Mouse (Mus musculus): ENCODE results near the gene Awat2. TPM values are rescaled to one million over a fixed set of nuclear protein-coding genes. Genes with fewer than 3 reads are reported as not detected.
A peak's percentile ranks its signal among the peaks of the same experiment; 100 is the strongest.

Gene Awat2
- polyA plus RNA-seq, 1 experiment from 2014 or later, result not detected

DNA sequence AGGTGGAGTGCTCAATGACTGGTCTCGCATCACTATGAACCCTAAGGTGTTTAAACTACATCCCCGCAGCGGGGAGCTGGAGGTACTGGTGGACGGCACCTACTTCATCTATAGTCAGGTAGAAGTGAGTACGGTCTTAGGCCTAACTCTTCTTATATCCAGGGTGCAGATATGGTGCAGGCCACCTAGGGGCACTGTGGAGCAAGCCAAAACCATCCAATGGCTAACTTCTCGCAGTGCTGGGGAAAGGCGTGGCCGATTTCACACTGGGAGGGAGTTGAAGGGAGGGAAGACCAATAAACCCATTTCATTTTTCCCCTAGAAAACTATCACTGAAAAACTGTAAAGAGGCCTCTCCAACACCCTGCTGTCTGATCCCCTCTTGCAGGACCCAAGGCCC is 47.5 kb downstream of the Awat2 start:
- 85% methylated on average over 8 of the region's 8 CpGs for WGBS
- no peak overlapping the region for H3K27ac ChIP-seq (replicated peaks)
- H3K36me3 ChIP-seq, result no peaks in the 10 kb centered on the region
- H3K4me1 ChIP-seq, result no peaks in the 10 kb centered on the region
- H3K9me3 ChIP-seq, result no peaks in the 10 kb centered on the region
- H3K27me3 ChIP-seq (replicated peaks), result peaks cover 16% of the 10 kb centered on the region
- H3K9ac ChIP-seq, result no peak overlapping the region
- H3K4me2 ChIP-seq, result no peak overlapping the region
- no peak overlapping the region for H3K4me3 ChIP-seq
- no peak for ATAC-seq (ENCODE audit: extremely low read depth, insufficient number of reproducible peaks, low FRiP score, low TSS enrichment)

DNA sequence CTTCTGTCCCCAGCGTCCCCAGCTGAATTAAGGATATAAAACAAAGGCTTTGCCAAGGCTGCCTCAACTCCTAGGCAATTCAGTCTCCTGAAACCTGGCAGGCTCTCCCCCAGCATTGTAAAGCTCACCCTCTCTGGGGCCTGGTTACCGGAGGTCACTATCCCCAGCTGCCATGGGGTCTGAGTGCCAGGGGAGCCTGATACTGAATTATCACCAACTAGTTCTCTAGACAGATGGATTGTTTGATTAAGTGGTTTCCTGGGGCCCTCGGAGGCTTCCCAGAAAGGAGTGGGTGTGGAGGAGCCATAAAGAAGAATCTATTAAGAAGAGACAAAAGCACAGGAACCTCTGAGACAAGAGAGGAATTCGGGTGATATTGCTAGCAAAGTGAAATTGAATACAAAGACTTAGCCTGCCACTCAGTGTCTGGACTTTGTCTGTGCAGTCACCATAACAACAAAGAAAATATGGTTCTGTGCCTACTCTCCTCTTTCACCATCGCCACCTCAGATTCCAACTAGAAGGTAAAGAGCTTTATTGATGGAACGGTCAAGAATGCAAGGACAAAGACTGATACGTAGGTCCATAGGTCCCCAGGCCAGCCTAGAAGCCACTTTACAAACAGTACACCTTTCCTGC is 48.2 kb downstream of the Awat2 start:
- Histone ChIP-seq H3K27me3 (replicated peaks) (peaks cover 16% of the 10 kb centered on the region), H3K36me3 (no peaks in the 10 kb centered on the region), H3K27ac (replicated peaks) (no peak overlapping the region), H3K9ac (no peak overlapping the region), H3K4me2 (no peak overlapping the region), H3K4me1 (no peaks in the 10 kb centered on the region), H3K4me3 (no peak overlapping the region), H3K9me3 (no peaks in the 10 kb centered on the region)
- WGBS, result 68% methylated on average over 7 of the region's 7 CpGs
- no peak for ATAC-seq (ENCODE audit: extremely low read depth, insufficient number of reproducible peaks, low FRiP score, low TSS enrichment)

DNA sequence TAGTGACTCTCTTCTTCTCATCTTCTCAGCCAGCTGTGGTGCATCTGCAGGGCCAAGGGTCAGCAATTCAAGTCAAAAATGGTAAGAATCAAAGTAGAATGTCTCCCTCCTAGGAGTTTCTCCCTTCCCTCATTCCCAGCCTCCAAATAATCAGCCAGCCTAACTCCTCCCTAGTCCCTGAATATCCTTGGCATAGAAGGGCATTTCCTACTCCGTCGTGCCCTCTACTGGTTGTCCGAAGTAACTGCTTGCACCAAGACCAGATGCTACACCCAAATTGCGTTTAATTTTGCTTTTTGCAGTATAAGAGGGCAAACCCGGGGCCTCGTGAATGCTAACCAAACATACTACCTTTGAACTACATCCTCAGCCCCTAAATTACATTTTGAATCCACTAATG is 50.2 kb downstream of the Awat2 start:
- H3K9me3 ChIP-seq, result 0 out of 2 replicates have a peak, but pooled peaks cover 5% of the 10 kb centered on the region
- no peak overlapping the region for H3K27ac ChIP-seq (replicated peaks)
- H3K36me3 ChIP-seq, result no peaks in the 10 kb centered on the region
- H3K4me3 ChIP-seq, result no peak overlapping the region
- H3K4me1 ChIP-seq, result no peaks in the 10 kb centered on the region
- no peak overlapping the region for H3K9ac ChIP-seq
- 17% methylated on average over 6 of the region's 6 CpGs for whole genome bisulfite sequencing
- ATAC-seq (ENCODE audit: extremely low read depth, insufficient number of reproducible peaks, low FRiP score, low TSS enrichment), result no peak
- H3K27me3 ChIP-seq (replicated peaks), result peaks cover 16% of the 10 kb centered on the region
- H3K4me2 ChIP-seq, result no peak overlapping the region

DNA sequence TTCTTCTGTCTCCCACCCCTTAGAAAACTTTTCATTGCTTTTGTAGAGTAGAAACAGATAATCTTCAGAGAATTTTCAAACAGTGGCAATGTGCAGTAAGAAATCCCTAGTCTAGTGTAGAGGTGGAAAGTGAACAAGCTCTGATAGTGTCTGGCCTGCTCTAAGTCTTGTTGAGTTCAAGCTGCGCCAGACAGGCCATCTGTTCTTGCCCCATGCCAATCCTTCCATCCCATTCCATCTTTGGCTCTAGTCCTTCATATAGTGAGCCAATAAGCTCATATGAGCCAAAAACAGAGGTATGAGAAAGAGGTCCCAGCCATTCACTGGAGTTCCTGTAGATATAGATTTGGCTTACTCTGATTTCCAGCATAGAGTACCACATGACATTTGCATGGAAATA is 52.6 kb downstream of the Awat2 start:
- Histone ChIP-seq H3K4me1 (no peaks in the 10 kb centered on the region), H3K36me3 (no peaks in the 10 kb centered on the region), H3K9me3 (0 out of 2 replicates have a peak, but pooled peaks cover 7% of the 10 kb centered on the region), H3K4me2 (no peak overlapping the region), H3K27ac (replicated peaks) (no peak overlapping the region), H3K27me3 (replicated peaks) (peaks cover 16% of the 10 kb centered on the region), H3K9ac (no peak overlapping the region), H3K4me3 (no peak overlapping the region)
- WGBS, result 71% methylated on average over 1 of the region's 1 CpGs
- ATAC-seq (ENCODE audit: extremely low read depth, insufficient number of reproducible peaks, low FRiP score, low TSS enrichment), result no peak

DNA sequence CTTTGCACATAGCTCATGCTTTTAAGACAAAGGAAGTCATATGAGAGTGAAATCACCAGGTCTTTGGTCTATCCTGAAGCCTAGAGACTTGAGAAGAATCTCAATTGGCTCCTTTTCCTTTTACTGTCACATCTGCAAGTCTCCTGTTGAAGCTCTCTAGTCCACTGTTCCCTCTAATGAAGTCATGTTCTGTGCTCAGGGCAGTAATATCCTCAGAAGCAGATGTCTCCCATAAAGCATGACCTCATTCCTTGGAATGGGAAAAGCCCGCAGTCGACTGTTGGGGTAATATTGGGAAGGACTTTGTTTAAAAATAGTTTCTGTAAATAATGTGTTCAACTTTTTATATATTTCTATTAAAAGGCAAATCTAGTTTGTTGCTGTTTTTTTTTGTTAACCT is 85.5 kb downstream of the Awat2 start:
- no peak for ATAC-seq (ENCODE audit: extremely low read depth, insufficient number of reproducible peaks, low FRiP score, low TSS enrichment)
- no peak overlapping the region for H3K9ac ChIP-seq
- H3K36me3 ChIP-seq, result no peaks in the 10 kb centered on the region
- WGBS, result 79% methylated on average over 2 of the region's 2 CpGs
- no peak overlapping the region for H3K4me3 ChIP-seq
- no peaks in the 10 kb centered on the region for H3K9me3 ChIP-seq
- H3K4me2 ChIP-seq, result no peak overlapping the region
- 0 out of 2 replicates have a peak, but pooled peaks cover 5% of the 10 kb centered on the region for H3K27me3 ChIP-seq (replicated peaks)
- no peaks in the 10 kb centered on the region for H3K4me1 ChIP-seq
- no peak overlapping the region for H3K27ac ChIP-seq (replicated peaks)

MicroRNA genes within 50 kb of the gene (microRNA counts, 519-probe panel; counts per million panel counts)
- 3,480 counts per million, percentile 70 among the panel's probes with 10 or more counts for microRNA mmu-miR-676

Small RNAs within 50 kb of the gene (microRNA-seq; reads per million reads assigned to microRNA genes)
- 640 reads per million, percentile 76 among the genes with 10 or more reads in this experiment for gene Mir676

Other genes with a start within 250 kb of the Awat2 start
- gene Otud6a, start 13.7 kb downstream of the Awat2 start, polyA plus RNA-seq (2015; fragmentation: Nextera tagmentation; extraction: Ambion mirVana), result not detected in 2 replicates
- gene Igbp1, start 51.6 kb upstream of the Awat2 start, polyA plus RNA-seq (2015; fragmentation: Nextera tagmentation; extraction: Ambion mirVana), result 25.4 and 27.3 TPM in 2 replicates
- not detected in 2 replicates for gene Dgat2l6, start 82.1 kb upstream of the Awat2 start, polyA plus RNA-seq (2015; fragmentation: Nextera tagmentation; extraction: Ambion mirVana)
- gene Awat1, start 129.5 kb upstream of the Awat2 start, polyA plus RNA-seq (2015; fragmentation: Nextera tagmentation; extraction: Ambion mirVana), result not detected in 2 replicates
- not detected in 2 replicates for gene P2ry4, start 152.2 kb upstream of the Awat2 start, polyA plus RNA-seq (2015; fragmentation: Nextera tagmentation; extraction: Ambion mirVana)
- gene Arr3, start 162.8 kb upstream of the Awat2 start, polyA plus RNA-seq (2015; fragmentation: Nextera tagmentation; extraction: Ambion mirVana), result 0.70 and 2.0 TPM in 2 replicates
- gene Kif4, start 183.0 kb upstream of the Awat2 start, polyA plus RNA-seq (2015; fragmentation: Nextera tagmentation; extraction: Ambion mirVana), result 21.1 and 22.0 TPM in 2 replicates
- gene Pdzd11, start 183.9 kb upstream of the Awat2 start, polyA plus RNA-seq (2015; fragmentation: Nextera tagmentation; extraction: Ambion mirVana), result 88.2 and 103 TPM in 2 replicates